Mouse (Mus musculus): ENCODE measurements at regions not wholly inside any gene's neighbourhood (a gene's known extent, or its start where the extent isn't known, plus 50 kb on each side); places are given as distances from the start of the nearest gene placed in this dataset.

- WGBS: 87% methylated on average over 11 of the region's 11 CpGs
- H3K27ac ChIP-seq: no peak overlapping the region
- peaks cover 5% of the 10 kb centered on the region; the same call in 1 of the 2 replicates for H3K4me1 ChIP-seq
- no peak overlapping the region for H3K4me2 ChIP-seq (replicated peaks)
- H3K27me3 ChIP-seq: no peaks in the 10 kb centered on the region
- H3K9ac ChIP-seq: no peak overlapping the region
- no peaks in the 10 kb centered on the region for H3K36me3 ChIP-seq
- ATAC-seq (ENCODE audit: low FRiP score): no peak
- no peak overlapping the region for H3K4me3 ChIP-seq
- H3K9me3 ChIP-seq (replicated peaks): no peaks in the 10 kb centered on the region
Observed at GRCm38 (mm10) chr5:118367047-118367446, 122.0 kb downstream of the 2410131K14Rik start.

GRCm38 (mm10) chr5:118373581-118373981 lies 128.6 kb downstream of the 2410131K14Rik start:
- no peak overlapping the region for H3K27ac ChIP-seq
- no peaks in the 10 kb centered on the region for H3K9me3 ChIP-seq (replicated peaks)
- peak overlapping the region; percentile 23 for H3K4me2 ChIP-seq (replicated peaks)
- no peak overlapping the region for H3K4me3 ChIP-seq
- H3K9ac ChIP-seq: no peak overlapping the region
- no peaks in the 10 kb centered on the region for H3K36me3 ChIP-seq
- WGBS: 4% methylated on average over 13 of the region's 13 CpGs
- no peak for ATAC-seq (ENCODE audit: low FRiP score)
- peaks cover 20% of the 10 kb centered on the region for H3K4me1 ChIP-seq
- H3K27me3 ChIP-seq: peaks cover 24% of the 10 kb centered on the region

- Histone ChIP-seq H3K4me3 (no peak overlapping the region), H3K4me1 (peaks cover 30% of the 10 kb centered on the region), H3K27ac (no peak overlapping the region), H3K4me2 (replicated peaks) (no peak overlapping the region), H3K27me3 (peaks cover 27% of the 10 kb centered on the region), H3K36me3 (no peaks in the 10 kb centered on the region), H3K9ac (no peak overlapping the region), H3K9me3 (replicated peaks) (no peaks in the 10 kb centered on the region)
- ATAC-seq (ENCODE audit: low FRiP score): no peak
- WGBS: 58% methylated on average over 2 of the region's 2 CpGs
Observed at GRCm38 (mm10) chr5:118374968-118375367, 129.9 kb downstream of the 2410131K14Rik start.

- no peak overlapping the region for H3K27ac ChIP-seq
- no peak for ATAC-seq (ENCODE audit: low FRiP score)
- no peaks in the 10 kb centered on the region for H3K36me3 ChIP-seq
- H3K4me2 ChIP-seq (replicated peaks): no peak overlapping the region
- H3K9ac ChIP-seq: no peak overlapping the region
- H3K9me3 ChIP-seq (replicated peaks): no peaks in the 10 kb centered on the region
- H3K27me3 ChIP-seq: peaks cover 27% of the 10 kb centered on the region
- H3K4me1 ChIP-seq: peaks cover 37% of the 10 kb centered on the region
- WGBS: 66% methylated on average over 5 of the region's 5 CpGs
- H3K4me3 ChIP-seq: no peak overlapping the region
Observed at GRCm38 (mm10) chr5:118375916-118376315, 130.9 kb downstream of the 2410131K14Rik start.

- no peaks in the 10 kb centered on the region for H3K36me3 ChIP-seq
- no peaks in the 10 kb centered on the region for H3K9me3 ChIP-seq (replicated peaks)
- H3K27ac ChIP-seq: no peak overlapping the region
- peaks cover 41% of the 10 kb centered on the region for H3K4me1 ChIP-seq
- H3K27me3 ChIP-seq: peaks cover 27% of the 10 kb centered on the region
- H3K4me2 ChIP-seq (replicated peaks): no peak overlapping the region
- no peak for ATAC-seq (ENCODE audit: low FRiP score)
- no peak overlapping the region for H3K4me3 ChIP-seq
- 64% methylated on average over 5 of the region's 5 CpGs for WGBS
- H3K9ac ChIP-seq: no peak overlapping the region
Observed at GRCm38 (mm10) chr5:118376478-118376877, 131.5 kb downstream of the 2410131K14Rik start.

- Histone ChIP-seq H3K9me3 (replicated peaks) (no peaks in the 10 kb centered on the region), H3K27me3 (peaks cover 27% of the 10 kb centered on the region), H3K4me3 (no peak overlapping the region), H3K4me1 (peaks cover 41% of the 10 kb centered on the region), H3K36me3 (no peaks in the 10 kb centered on the region), H3K9ac (0 out of 2 replicates have a peak overlapping the region, but pooled peaks have one; percentile 33), H3K27ac (peak overlapping the region; percentile 23; the same call in 1 of the 2 replicates), H3K4me2 (replicated peaks) (no peak overlapping the region)
- 51% methylated on average over 8 of the region's 8 CpGs for WGBS
- ATAC-seq (ENCODE audit: low FRiP score): no peak
Observed at GRCm38 (mm10) chr5:118377402-118377848, 132.4 kb downstream of the 2410131K14Rik start.

- Histone ChIP-seq H3K27ac (peak overlapping the region; percentile 79), H3K36me3 (no peaks in the 10 kb centered on the region), H3K4me1 (peaks cover 29% of the 10 kb centered on the region), H3K4me2 (replicated peaks) (no peak overlapping the region; the same call in 1 of the 2 replicates), H3K27me3 (peaks cover 25% of the 10 kb centered on the region), H3K9me3 (replicated peaks) (no peaks in the 10 kb centered on the region), H3K9ac (0 out of 2 replicates have a peak overlapping the region, but pooled peaks have one; percentile 15), H3K4me3 (no peak overlapping the region)
- ATAC-seq (ENCODE audit: low FRiP score): no peak
- WGBS: 45% methylated on average over 24 of the region's 24 CpGs
Observed at GRCm38 (mm10) chr5:118379245-118380051, 134.4 kb downstream of the 2410131K14Rik start.

GRCm38 (mm10) chr5:118380052-118380421 lies 135.0 kb downstream of the 2410131K14Rik start:
- H3K27ac ChIP-seq: peak overlapping the region; percentile 79
- peaks cover 26% of the 10 kb centered on the region for H3K4me1 ChIP-seq
- peak overlapping the region; percentile 54 for H3K4me2 ChIP-seq (replicated peaks)
- peak overlapping the region; percentile 32; the same call in 1 of the 2 replicates for H3K4me3 ChIP-seq
- ATAC-seq (ENCODE audit: low FRiP score): no peak
- 23% methylated on average over 5 of the region's 5 CpGs for WGBS
- peaks cover 19% of the 10 kb centered on the region for H3K27me3 ChIP-seq
- H3K36me3 ChIP-seq: no peaks in the 10 kb centered on the region
- H3K9ac ChIP-seq: 0 out of 2 replicates have a peak overlapping the region, but pooled peaks have one; percentile 15
- no peaks in the 10 kb centered on the region for H3K9me3 ChIP-seq (replicated peaks)

GRCm38 (mm10) chr5:118380422-118381293 lies 135.6 kb downstream of the 2410131K14Rik start:
- Histone ChIP-seq H3K36me3 (no peaks in the 10 kb centered on the region), H3K4me1 (peaks cover 24% of the 10 kb centered on the region), H3K27me3 (peaks cover 14% of the 10 kb centered on the region), H3K9ac (peak overlapping the region; percentile 47), H3K27ac (peak overlapping the region; percentile 79), H3K9me3 (replicated peaks) (no peaks in the 10 kb centered on the region), H3K4me2 (replicated peaks) (peak overlapping the region; percentile 54), H3K4me3 (peak overlapping the region; percentile 32)
- peak; percentile 86 for ATAC-seq (ENCODE audit: low FRiP score)
- under 1% methylated on average over 38 of the region's 45 CpGs for WGBS

GRCm38 (mm10) chr5:118381294-118381675 lies 136.3 kb downstream of the 2410131K14Rik start:
- Histone ChIP-seq H3K9ac (peak overlapping the region; percentile 47), H3K4me3 (peak overlapping the region; percentile 32), H3K27ac (peak overlapping the region; percentile 79), H3K4me2 (replicated peaks) (peak overlapping the region; percentile 54), H3K36me3 (no peaks in the 10 kb centered on the region), H3K27me3 (peaks cover 12% of the 10 kb centered on the region), H3K4me1 (peaks cover 24% of the 10 kb centered on the region), H3K9me3 (replicated peaks) (no peaks in the 10 kb centered on the region)
- 0% methylated on average over 12 of the region's 12 CpGs for WGBS
- ATAC-seq (ENCODE audit: low FRiP score): peak; percentile 65

GRCm38 (mm10) chr5:118386126-118386525 lies 141.1 kb downstream of the 2410131K14Rik start:
- Histone ChIP-seq H3K9ac (no peak overlapping the region), H3K4me3 (no peak overlapping the region), H3K27ac (no peak overlapping the region), H3K9me3 (replicated peaks) (peaks cover 18% of the 10 kb centered on the region), H3K4me1 (peaks cover 4% of the 10 kb centered on the region; the same call in 1 of the 2 replicates), H3K36me3 (no peaks in the 10 kb centered on the region), H3K27me3 (peaks cover 8% of the 10 kb centered on the region; the same call in 1 of the 2 replicates), H3K4me2 (replicated peaks) (no peak overlapping the region)
- ATAC-seq (ENCODE audit: low FRiP score): no peak
- 74% methylated on average over 4 of the region's 4 CpGs for WGBS

GRCm38 (mm10) chr5:118388419-118388818 lies 143.4 kb downstream of the 2410131K14Rik start:
- H3K4me3 ChIP-seq: no peak overlapping the region
- peaks cover 18% of the 10 kb centered on the region for H3K9me3 ChIP-seq (replicated peaks)
- no peak overlapping the region for H3K27ac ChIP-seq
- H3K9ac ChIP-seq: no peak overlapping the region
- H3K4me2 ChIP-seq (replicated peaks): no peak overlapping the region
- no peak for ATAC-seq (ENCODE audit: low FRiP score)
- no peaks in the 10 kb centered on the region for H3K36me3 ChIP-seq
- 91% methylated on average over 6 of the region's 6 CpGs for WGBS
- no peaks in the 10 kb centered on the region; the same call in 1 of the 2 replicates for H3K4me1 ChIP-seq
- H3K27me3 ChIP-seq: peaks cover 8% of the 10 kb centered on the region; the same call in 1 of the 2 replicates

All from hindbrain, embryonic 12.5 days (tissue).